Mouse (Mus musculus) right cerebral cortex, postnatal 10 days (tissue): ENCODE measurements around the gene Nubpl.

ENCODE experiments used
- DNase-seq, 2 experiments: peaks; one replicate each; pipeline ENCODE4 v3.0.0; 2021; ENCODE audit warnings: low spot score in 2 of 2

Nubpl gene

GRCm38 (mm10) chr12:52328488-52328887, 231.0 kb downstream of the Nubpl start:
- no peak for DNase-seq

GRCm38 (mm10) chr12:52335142-52335765, 237.7 kb downstream of the Nubpl start:
- DNase-seq, result no peak

- no peak for DNase-seq
Observed at GRCm38 (mm10) chr12:52338136-52338753, 240.7 kb downstream of the Nubpl start.

GRCm38 (mm10) chr12:52346611-52347010, 249.1 kb downstream of the Nubpl start:
- no peak for DNase-seq

- no peak for DNase-seq
Observed at GRCm38 (mm10) chr12:52350276-52350675, 252.7 kb downstream of the Nubpl start.

- DNase-seq, result no peak
Observed at GRCm38 (mm10) chr12:52359484-52359883, 261.9 kb downstream of the Nubpl start.

- peak; percentile 64 to 69 for DNase-seq
Observed at GRCm38 (mm10) chr12:52360136-52360535, 262.6 kb downstream of the Nubpl start.

GRCm38 (mm10) chr12:52361198-52361597, 263.7 kb downstream of the Nubpl start:
- DNase-seq, result no peak
